In the genomic region with DNA sequence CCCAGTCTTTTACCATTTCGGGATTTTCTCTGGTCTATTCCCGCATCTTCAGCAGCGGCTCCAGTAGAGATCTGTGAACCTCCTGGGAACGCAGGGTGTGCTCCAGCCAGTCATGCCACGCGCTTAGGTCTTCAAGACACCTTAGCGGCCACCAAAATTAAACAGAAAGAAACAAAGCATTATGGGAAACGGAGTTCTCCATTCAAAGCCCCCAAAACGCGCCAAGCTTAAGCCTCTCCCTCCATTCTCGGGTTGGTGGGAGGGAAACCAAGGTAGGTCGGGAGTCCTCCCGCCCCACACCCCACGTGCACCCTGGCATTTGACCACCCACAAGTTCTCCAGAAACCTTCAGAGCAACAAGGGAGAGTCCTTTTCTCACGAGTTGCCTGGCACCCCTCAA, we compare ENCODE assay signal across 8 mouse cellular contexts. TPM values are rescaled to one million over a fixed set of nuclear protein-coding genes. Genes with fewer than 3 reads are reported as not detected.
A peak's percentile ranks its signal among the peaks of the same experiment; 100 is the strongest.
DNase-seq lines count a peak whose midpoint lies in the region; ATAC-seq and TF ChIP-seq lines count a peak whose summit lies in the region.

No protein-coding gene starts in this region.

- peaks cover 22% of the 10 kb centered on the region for H3K27me3 ChIP-seq in megakaryocyte, embryonic 14.5 days (replicated peaks)
- no peaks in the 10 kb centered on the region for H3K27me3 ChIP-seq in forebrain, embryonic 11.5 days (ENCODE audit: control insufficient read depth, insufficient read depth, low read length)
- peaks cover 14% of the 10 kb centered on the region for H3K27me3 ChIP-seq in liver, embryonic 14.5 days (ENCODE audit: control insufficient read depth, insufficient read depth, low read length)

- H3K4me3 ChIP-seq in megakaryocyte, embryonic 14.5 days (replicated peaks) = peak overlapping the region; percentile 92
- H3K4me3 ChIP-seq in forebrain, embryonic 11.5 days (ENCODE audit: low read depth, low read length) = peak overlapping the region; percentile 43
- H3K4me3 ChIP-seq in liver, embryonic 14.5 days (ENCODE audit: insufficient read depth in 1 of 2, low read depth in 2 of 2, low read length in 2 of 2) = peak overlapping the region in 1 of 2 experiments; percentile 27; a peak in 2 of 4 replicates

- no peak overlapping the region for H3K27ac ChIP-seq in forebrain, embryonic 11.5 days (ENCODE audit: low read depth, low read length)
- no peak overlapping the region for H3K27ac ChIP-seq in liver, embryonic 14.5 days

- peak overlapping the region; percentile 73 for H3K4me2 ChIP-seq in forebrain, embryonic 11.5 days (ENCODE audit: low read depth, low read length, severe bottlenecking)
- peak overlapping the region; percentile 54 for H3K4me2 ChIP-seq in liver, embryonic 14.5 days (ENCODE audit: low read depth)

- no peak for TF ChIP-seq EP300 in liver, embryonic 14.5 days (IDR thresholded peaks at IDR 0.05; ENCODE audit: low read depth)

- no peaks in the 10 kb centered on the region for H3K9me3 ChIP-seq in megakaryocyte, embryonic 14.5 days
- no peaks in the 10 kb centered on the region for H3K9me3 ChIP-seq in forebrain, embryonic 11.5 days (ENCODE audit: control insufficient read depth, low read length)
- no peaks in the 10 kb centered on the region for H3K9me3 ChIP-seq in liver, embryonic 14.5 days (ENCODE audit: control insufficient read depth, low read length)

- no peaks in the 10 kb centered on the region for H3K36me3 ChIP-seq in megakaryocyte, embryonic 14.5 days (replicated peaks; ENCODE audit: low read length)
- H3K36me3 ChIP-seq in forebrain, embryonic 11.5 days (ENCODE audit: control insufficient read depth, insufficient read depth, low read length) = no peaks in the 10 kb centered on the region
- H3K36me3 ChIP-seq in liver, embryonic 14.5 days (replicated peaks; ENCODE audit: control insufficient read depth, insufficient read depth, low read depth) = no peaks in the 10 kb centered on the region

- H3K9ac ChIP-seq in forebrain, embryonic 11.5 days (ENCODE audit: low read length) = peak overlapping the region; percentile 61
- no peak overlapping the region for H3K9ac ChIP-seq in liver, embryonic 14.5 days (replicated peaks)

- no peak for DNase-seq in forebrain, embryonic 11.5 days (ENCODE audit: low spot score)
- no peak for DNase-seq in liver, embryonic 14.5 days (ENCODE audit: low read depth in 3 of 3, low spot score in 3 of 3)
- DNase-seq in thymus, postnatal 14 days = peak; percentile 37
- DNase-seq in layer of hippocampus, postnatal 25 days (ENCODE audit: extremely low spot score in 1 of 2, low spot score in 1 of 2) = no peak
- DNase-seq in cerebellum, postnatal 4 days (ENCODE audit: low spot score in 2 of 2) = no peak

- H3K4me1 ChIP-seq in megakaryocyte, embryonic 14.5 days = peaks cover 19% of the 10 kb centered on the region
- no peaks in the 10 kb centered on the region; the same call in 1 of the 2 replicates for H3K4me1 ChIP-seq in forebrain, embryonic 11.5 days (replicated peaks; ENCODE audit: control insufficient read depth, insufficient read depth, low read length)
- no peaks in the 10 kb centered on the region; a peak in 1 of 4 replicates for H3K4me1 ChIP-seq in liver, embryonic 14.5 days (replicated peaks; ENCODE audit: control insufficient read depth in 2 of 2, insufficient read depth in 2 of 2, low read length in 1 of 2)

- ATAC-seq in megakaryocyte, adult 5-6 weeks (ENCODE audit: poor library complexity, severe bottlenecking) = no peak
- peak; percentile 45 for ATAC-seq in forebrain, embryonic 11.5 days (replicated peaks; ENCODE audit: low FRiP score)
- ATAC-seq in liver, embryonic 14.5 days (ENCODE audit: insufficient read depth) = no peak
- no peak for ATAC-seq in cerebellum, adult (ENCODE audit: insufficient number of reproducible peaks, low FRiP score, low TSS enrichment)

- no peak for TF ChIP-seq CTCF in liver, embryonic 14.5 days (IDR thresholded peaks at IDR 0.05; ENCODE audit: low read depth)

- WGBS in forebrain, embryonic 11.5 days = 17% methylated on average over 15 of the region's 15 CpGs
- WGBS in liver, embryonic 14.5 days (ENCODE audit: insufficient replicate concordance) = 6% methylated on average over 15 of the region's 15 CpGs

RNA-seq across cellular contexts. Expression of a gene that starts 47.2 kb away (rescaled TPM):
- 0.49 TPM in 1 of 2 replicates, not detected in the other for polyA plus RNA-seq in megakaryocyte, embryonic 14.5 days (2012; ENCODE audit: insufficient read depth, low replicate concordance)
- not detected in 2 replicates for total RNA-seq in megakaryocyte, adult 5-6 weeks (2015)
- total RNA-seq in megakaryocyte, adult 5-6 weeks (2017) = 0.29 TPM in 1 of 2 replicates, not detected in the other
- 3.8 and 4.7 TPM in 2 replicates for polyA plus RNA-seq in forebrain, embryonic 11.5 days (2014; fragmentation: Nextera tagmentation; extraction: Ambion mirVana)
- 0.07 TPM in 1 of 2 replicates, not detected in the other for polyA plus RNA-seq in liver, embryonic 14.5 days (2012; rRNA removed)
- 0.09 and 0.14 TPM in 2 replicates for polyA plus RNA-seq in liver, embryonic 14.5 days (2014; fragmentation: Nextera tagmentation; extraction: Ambion mirVana)
- total RNA-seq in layer of hippocampus, postnatal 25 days (2021) = 1 to 10 TPM; 2.0 to 2.4 TPM
